Mouse (Mus musculus): ENCODE measurements at regions not wholly inside any gene's neighbourhood (a gene's known extent, or its start where the extent isn't known, plus 50 kb on each side); places are given as distances from the start of the nearest gene placed in this dataset.

GRCm38 (mm10) chr10:17569577-17570113 lies 153.4 kb upstream of the Cited2 start:
- no peaks in the 10 kb centered on the region for H3K27me3 ChIP-seq
- no peaks in the 10 kb centered on the region for H3K9me3 ChIP-seq (replicated peaks)
- H3K27ac ChIP-seq = no peak overlapping the region
- no peak overlapping the region for H3K9ac ChIP-seq
- no peaks in the 10 kb centered on the region for H3K36me3 ChIP-seq (ENCODE audit: poor library complexity, severe bottlenecking)
- ATAC-seq = no peak
- no peaks in the 10 kb centered on the region for H3K4me1 ChIP-seq
- no peak overlapping the region for H3K4me3 ChIP-seq
- WGBS = 90% methylated on average over 6 of the region's 6 CpGs
- H3K4me2 ChIP-seq = no peak overlapping the region

GRCm38 (mm10) chr10:17574894-17575293 lies 148.1 kb upstream of the Cited2 start:
- H3K4me1 ChIP-seq = peaks cover 9% of the 10 kb centered on the region; the same call in 1 of the 2 replicates
- no peak for ATAC-seq
- H3K9me3 ChIP-seq (replicated peaks) = no peaks in the 10 kb centered on the region
- H3K27me3 ChIP-seq = no peaks in the 10 kb centered on the region
- no peak overlapping the region for H3K27ac ChIP-seq
- 80% methylated on average over 3 of the region's 3 CpGs for whole genome bisulfite sequencing
- no peak overlapping the region for H3K4me3 ChIP-seq
- no peak overlapping the region for H3K4me2 ChIP-seq
- H3K9ac ChIP-seq = no peak overlapping the region
- no peaks in the 10 kb centered on the region for H3K36me3 ChIP-seq (ENCODE audit: poor library complexity, severe bottlenecking)

- WGBS = 27% methylated on average over 10 of the region's 10 CpGs
- Histone ChIP-seq H3K36me3 (ENCODE audit: poor library complexity, severe bottlenecking) (no peaks in the 10 kb centered on the region), H3K9ac (no peak overlapping the region), H3K4me3 (no peak overlapping the region), H3K4me1 (peaks cover 9% of the 10 kb centered on the region; the same call in 1 of the 2 replicates), H3K27ac (no peak overlapping the region), H3K27me3 (no peaks in the 10 kb centered on the region), H3K4me2 (no peak overlapping the region), H3K9me3 (replicated peaks) (no peaks in the 10 kb centered on the region)
- ATAC-seq = no peak
Observed at GRCm38 (mm10) chr10:17575448-17576332, 147.3 kb upstream of the Cited2 start.

- no peaks in the 10 kb centered on the region for H3K9me3 ChIP-seq (replicated peaks)
- H3K27ac ChIP-seq = no peak overlapping the region
- H3K9ac ChIP-seq = no peak overlapping the region
- peaks cover 9% of the 10 kb centered on the region; the same call in 1 of the 2 replicates for H3K4me1 ChIP-seq
- ATAC-seq = peak; percentile 51; the same call in 1 of the 2 replicates
- H3K36me3 ChIP-seq (ENCODE audit: poor library complexity, severe bottlenecking) = no peaks in the 10 kb centered on the region
- H3K4me3 ChIP-seq = no peak overlapping the region
- no peaks in the 10 kb centered on the region for H3K27me3 ChIP-seq
- no peak overlapping the region for H3K4me2 ChIP-seq
Observed at GRCm38 (mm10) chr10:17576333-17576750, 146.7 kb upstream of the Cited2 start.

GRCm38 (mm10) chr10:17579463-17579862 lies 143.6 kb upstream of the Cited2 start:
- H3K4me1 ChIP-seq = peaks cover 9% of the 10 kb centered on the region; the same call in 1 of the 2 replicates
- no peak overlapping the region for H3K9ac ChIP-seq
- H3K9me3 ChIP-seq (replicated peaks) = no peaks in the 10 kb centered on the region
- no peak overlapping the region for H3K27ac ChIP-seq
- no peaks in the 10 kb centered on the region for H3K36me3 ChIP-seq (ENCODE audit: poor library complexity, severe bottlenecking)
- no peaks in the 10 kb centered on the region for H3K27me3 ChIP-seq
- no peak overlapping the region for H3K4me3 ChIP-seq
- no peak overlapping the region for H3K4me2 ChIP-seq
- ATAC-seq = no peak
- 78% methylated on average over 2 of the region's 2 CpGs for WGBS

- Histone ChIP-seq H3K27ac (no peak overlapping the region), H3K9me3 (replicated peaks) (no peaks in the 10 kb centered on the region), H3K4me1 (no peaks in the 10 kb centered on the region), H3K9ac (no peak overlapping the region), H3K27me3 (no peaks in the 10 kb centered on the region), H3K36me3 (ENCODE audit: poor library complexity, severe bottlenecking) (no peaks in the 10 kb centered on the region), H3K4me3 (no peak overlapping the region), H3K4me2 (no peak overlapping the region)
- ATAC-seq = no peak
- 87% methylated on average over 7 of the region's 7 CpGs for WGBS
Observed at GRCm38 (mm10) chr10:17584842-17585241, 138.2 kb upstream of the Cited2 start.

- Histone ChIP-seq H3K4me2 (no peak overlapping the region), H3K9me3 (replicated peaks) (no peaks in the 10 kb centered on the region), H3K27me3 (no peaks in the 10 kb centered on the region), H3K36me3 (ENCODE audit: poor library complexity, severe bottlenecking) (no peaks in the 10 kb centered on the region), H3K27ac (no peak overlapping the region), H3K4me3 (no peak overlapping the region), H3K9ac (no peak overlapping the region), H3K4me1 (no peaks in the 10 kb centered on the region)
- 84% methylated on average over 2 of the region's 2 CpGs for WGBS
- ATAC-seq = no peak
Observed at GRCm38 (mm10) chr10:17586910-17587309, 136.1 kb upstream of the Cited2 start.

- no peaks in the 10 kb centered on the region for H3K4me1 ChIP-seq
- H3K4me3 ChIP-seq = no peak overlapping the region
- no peaks in the 10 kb centered on the region for H3K27me3 ChIP-seq
- no peaks in the 10 kb centered on the region for H3K36me3 ChIP-seq (ENCODE audit: poor library complexity, severe bottlenecking)
- WGBS = 91% methylated on average over 4 of the region's 4 CpGs
- ATAC-seq = no peak
- no peak overlapping the region for H3K27ac ChIP-seq
- no peak overlapping the region for H3K4me2 ChIP-seq
- H3K9ac ChIP-seq = no peak overlapping the region
- no peaks in the 10 kb centered on the region for H3K9me3 ChIP-seq (replicated peaks)
Observed at GRCm38 (mm10) chr10:17589136-17589535, 133.9 kb upstream of the Cited2 start.

GRCm38 (mm10) chr10:17590195-17590594 lies 132.8 kb upstream of the Cited2 start:
- WGBS = 100% methylated on average over 1 of the region's 1 CpGs
- ATAC-seq = no peak
- Histone ChIP-seq H3K9me3 (replicated peaks) (no peaks in the 10 kb centered on the region), H3K27ac (no peak overlapping the region), H3K4me1 (no peaks in the 10 kb centered on the region), H3K4me3 (no peak overlapping the region), H3K36me3 (ENCODE audit: poor library complexity, severe bottlenecking) (no peaks in the 10 kb centered on the region), H3K27me3 (no peaks in the 10 kb centered on the region), H3K9ac (no peak overlapping the region), H3K4me2 (no peak overlapping the region)

GRCm38 (mm10) chr10:17592387-17592786 lies 130.6 kb upstream of the Cited2 start:
- H3K27me3 ChIP-seq = no peaks in the 10 kb centered on the region
- 90% methylated on average over 4 of the region's 4 CpGs for whole genome bisulfite sequencing
- no peak overlapping the region for H3K9ac ChIP-seq
- H3K4me2 ChIP-seq = no peak overlapping the region
- ATAC-seq = no peak
- H3K36me3 ChIP-seq (ENCODE audit: poor library complexity, severe bottlenecking) = no peaks in the 10 kb centered on the region
- no peaks in the 10 kb centered on the region for H3K4me1 ChIP-seq
- H3K4me3 ChIP-seq = no peak overlapping the region
- H3K9me3 ChIP-seq (replicated peaks) = no peaks in the 10 kb centered on the region
- H3K27ac ChIP-seq = no peak overlapping the region

- Histone ChIP-seq H3K27ac (no peak overlapping the region), H3K9me3 (replicated peaks) (no peaks in the 10 kb centered on the region), H3K27me3 (no peaks in the 10 kb centered on the region), H3K4me1 (peaks cover 11% of the 10 kb centered on the region), H3K9ac (no peak overlapping the region), H3K4me2 (no peak overlapping the region), H3K36me3 (ENCODE audit: poor library complexity, severe bottlenecking) (no peaks in the 10 kb centered on the region), H3K4me3 (no peak overlapping the region)
- WGBS = 85% methylated on average over 1 of the region's 1 CpGs
- no peak for ATAC-seq
Observed at GRCm38 (mm10) chr10:17596126-17596525, 126.9 kb upstream of the Cited2 start.

- no peak for ATAC-seq
- Histone ChIP-seq H3K36me3 (ENCODE audit: poor library complexity, severe bottlenecking) (no peaks in the 10 kb centered on the region), H3K4me1 (peaks cover 11% of the 10 kb centered on the region), H3K27ac (no peak overlapping the region), H3K9ac (no peak overlapping the region), H3K27me3 (no peaks in the 10 kb centered on the region), H3K4me3 (no peak overlapping the region), H3K4me2 (no peak overlapping the region), H3K9me3 (replicated peaks) (no peaks in the 10 kb centered on the region)
- 85% methylated on average over 1 of the region's 1 CpGs for WGBS
Observed at GRCm38 (mm10) chr10:17596743-17597142, 126.3 kb upstream of the Cited2 start.
